Mouse (Mus musculus): Measurements from ENCODE around the gene Prmt1. TPM values are rescaled to one million over a fixed set of nuclear protein-coding genes. Genes with fewer than 3 reads are reported as not detected.

Gene Prmt1
- polyA plus RNA-seq, 1 experiment from 2014 or later = 355 TPM

- Histone ChIP-seq H3K4me3 (ENCODE audit: low read length) (no peak overlapping the region), H3K9me3 (replicated peaks; ENCODE audit: control insufficient read depth, low read length) (no peaks in the 10 kb centered on the region), H3K4me2 (ENCODE audit: low read depth, low read length) (no peak overlapping the region), H3K9ac (ENCODE audit: low read length) (no peak overlapping the region), H3K4me1 (ENCODE audit: control insufficient read depth, insufficient read depth, low read length) (no peaks in the 10 kb centered on the region), H3K36me3 (ENCODE audit: control insufficient read depth, insufficient read depth) (no peaks in the 10 kb centered on the region), H3K27me3 (ENCODE audit: control insufficient read depth, insufficient read depth, low read length) (no peaks in the 10 kb centered on the region), H3K27ac (ENCODE audit: low read length) (no peak overlapping the region)
- no peak for ATAC-seq (replicated peaks; ENCODE audit: extremely low read depth, insufficient read depth, low FRiP score)
- WGBS = 87% methylated on average over 13 of the region's 13 CpGs
Observed at GRCm38 (mm10) chr7:44960512-44960910, 25.9 kb downstream of the Prmt1 start.

- Histone ChIP-seq H3K36me3 (ENCODE audit: control insufficient read depth, insufficient read depth) (no peaks in the 10 kb centered on the region), H3K27ac (ENCODE audit: low read length) (no peak overlapping the region), H3K9ac (ENCODE audit: low read length) (no peak overlapping the region), H3K4me3 (ENCODE audit: low read length) (no peak overlapping the region), H3K4me2 (ENCODE audit: low read depth, low read length) (no peak overlapping the region), H3K27me3 (ENCODE audit: control insufficient read depth, insufficient read depth, low read length) (no peaks in the 10 kb centered on the region), H3K4me1 (ENCODE audit: control insufficient read depth, insufficient read depth, low read length) (no peaks in the 10 kb centered on the region), H3K9me3 (replicated peaks; ENCODE audit: control insufficient read depth, low read length) (no peaks in the 10 kb centered on the region)
- 80% methylated on average over 10 of the region's 10 CpGs for WGBS
- ATAC-seq (replicated peaks; ENCODE audit: extremely low read depth, insufficient read depth, low FRiP score) = no peak
Observed at GRCm38 (mm10) chr7:44959874-44960511, 26.4 kb downstream of the Prmt1 start.

GRCm38 (mm10) chr7:44959281-44959680 lies 27.1 kb downstream of the Prmt1 start:
- Histone ChIP-seq H3K36me3 (ENCODE audit: control insufficient read depth, insufficient read depth) (no peaks in the 10 kb centered on the region), H3K9me3 (replicated peaks; ENCODE audit: control insufficient read depth, low read length) (no peaks in the 10 kb centered on the region), H3K4me3 (ENCODE audit: low read length) (no peak overlapping the region), H3K4me1 (ENCODE audit: control insufficient read depth, insufficient read depth, low read length) (no peaks in the 10 kb centered on the region), H3K9ac (ENCODE audit: low read length) (no peak overlapping the region), H3K27me3 (ENCODE audit: control insufficient read depth, insufficient read depth, low read length) (no peaks in the 10 kb centered on the region), H3K27ac (ENCODE audit: low read length) (no peak overlapping the region), H3K4me2 (ENCODE audit: low read depth, low read length) (no peak overlapping the region)
- no peak for ATAC-seq (replicated peaks; ENCODE audit: extremely low read depth, insufficient read depth, low FRiP score)
- WGBS = 64% methylated on average over 8 of the region's 8 CpGs

GRCm38 (mm10) chr7:44958208-44958607 lies 28.2 kb downstream of the Prmt1 start:
- H3K27me3 ChIP-seq (ENCODE audit: control insufficient read depth, insufficient read depth, low read length) = no peaks in the 10 kb centered on the region
- ATAC-seq (replicated peaks; ENCODE audit: extremely low read depth, insufficient read depth, low FRiP score) = no peak
- no peak overlapping the region for H3K27ac ChIP-seq (ENCODE audit: low read length)
- no peaks in the 10 kb centered on the region for H3K9me3 ChIP-seq (replicated peaks; ENCODE audit: control insufficient read depth, low read length)
- WGBS = 53% methylated on average over 7 of the region's 7 CpGs
- no peak overlapping the region for H3K9ac ChIP-seq (ENCODE audit: low read length)
- H3K4me2 ChIP-seq (ENCODE audit: low read depth, low read length) = no peak overlapping the region
- H3K4me3 ChIP-seq (ENCODE audit: low read length) = no peak overlapping the region
- H3K36me3 ChIP-seq (ENCODE audit: control insufficient read depth, insufficient read depth) = no peaks in the 10 kb centered on the region
- no peaks in the 10 kb centered on the region for H3K4me1 ChIP-seq (ENCODE audit: control insufficient read depth, insufficient read depth, low read length)

- no peak for ATAC-seq (replicated peaks; ENCODE audit: extremely low read depth, insufficient read depth, low FRiP score)
- no peaks in the 10 kb centered on the region for H3K9me3 ChIP-seq (replicated peaks; ENCODE audit: control insufficient read depth, low read length)
- peaks cover 3% of the 10 kb centered on the region for H3K4me1 ChIP-seq (ENCODE audit: control insufficient read depth, insufficient read depth, low read length)
- H3K4me3 ChIP-seq (ENCODE audit: low read length) = no peak overlapping the region
- no peak overlapping the region for H3K27ac ChIP-seq (ENCODE audit: low read length)
- H3K36me3 ChIP-seq (ENCODE audit: control insufficient read depth, insufficient read depth) = no peaks in the 10 kb centered on the region
- no peak overlapping the region for H3K9ac ChIP-seq (ENCODE audit: low read length)
- WGBS = 72% methylated on average over 20 of the region's 20 CpGs
- H3K4me2 ChIP-seq (ENCODE audit: low read depth, low read length) = no peak overlapping the region
- no peaks in the 10 kb centered on the region for H3K27me3 ChIP-seq (ENCODE audit: control insufficient read depth, insufficient read depth, low read length)
Observed at GRCm38 (mm10) chr7:44957183-44957835, 29.1 kb downstream of the Prmt1 start.

GRCm38 (mm10) chr7:44956266-44956665 lies 30.1 kb downstream of the Prmt1 start:
- no peak for ATAC-seq (replicated peaks; ENCODE audit: extremely low read depth, insufficient read depth, low FRiP score)
- H3K4me3 ChIP-seq (ENCODE audit: low read length) = no peak overlapping the region
- WGBS = 66% methylated on average over 6 of the region's 6 CpGs

GRCm38 (mm10) chr7:44955628-44956027 lies 30.7 kb downstream of the Prmt1 start:
- Histone ChIP-seq H3K27ac (ENCODE audit: low read length) (no peak overlapping the region), H3K4me1 (ENCODE audit: control insufficient read depth, insufficient read depth, low read length) (peaks cover 9% of the 10 kb centered on the region), H3K9ac (ENCODE audit: low read length) (no peak overlapping the region), H3K4me3 (ENCODE audit: low read length) (no peak overlapping the region), H3K4me2 (ENCODE audit: low read depth, low read length) (no peak overlapping the region), H3K27me3 (ENCODE audit: control insufficient read depth, insufficient read depth, low read length) (peaks cover 5% of the 10 kb centered on the region), H3K9me3 (replicated peaks; ENCODE audit: control insufficient read depth, low read length) (no peaks in the 10 kb centered on the region), H3K36me3 (ENCODE audit: control insufficient read depth, insufficient read depth) (no peaks in the 10 kb centered on the region)
- WGBS = 50% methylated on average over 5 of the region's 5 CpGs
- no peak for ATAC-seq (replicated peaks; ENCODE audit: extremely low read depth, insufficient read depth, low FRiP score)

More at GRCm38 (mm10) chr7:44956266-44956665, 30.1 kb downstream of the Prmt1 start:
- no peak overlapping the region for H3K4me2 ChIP-seq (ENCODE audit: low read depth, low read length)
- no peak overlapping the region for H3K9ac ChIP-seq (ENCODE audit: low read length)
- no peaks in the 10 kb centered on the region for H3K36me3 ChIP-seq (ENCODE audit: control insufficient read depth, insufficient read depth)
- H3K27me3 ChIP-seq (ENCODE audit: control insufficient read depth, insufficient read depth, low read length) = peaks cover 4% of the 10 kb centered on the region
- H3K9me3 ChIP-seq (replicated peaks; ENCODE audit: control insufficient read depth, low read length) = no peaks in the 10 kb centered on the region
- H3K27ac ChIP-seq (ENCODE audit: low read length) = no peak overlapping the region
- H3K4me1 ChIP-seq (ENCODE audit: control insufficient read depth, insufficient read depth, low read length) = peaks cover 9% of the 10 kb centered on the region

- Histone ChIP-seq H3K4me3 (ENCODE audit: low read length) (no peak overlapping the region), H3K9ac (ENCODE audit: low read length) (no peak overlapping the region), H3K4me1 (ENCODE audit: control insufficient read depth, insufficient read depth, low read length) (peaks cover 9% of the 10 kb centered on the region), H3K9me3 (replicated peaks; ENCODE audit: control insufficient read depth, low read length) (no peaks in the 10 kb centered on the region), H3K36me3 (ENCODE audit: control insufficient read depth, insufficient read depth) (no peaks in the 10 kb centered on the region), H3K27me3 (ENCODE audit: control insufficient read depth, insufficient read depth, low read length) (peaks cover 13% of the 10 kb centered on the region), H3K4me2 (ENCODE audit: low read depth, low read length) (no peak overlapping the region), H3K27ac (ENCODE audit: low read length) (no peak overlapping the region)
- ATAC-seq (replicated peaks; ENCODE audit: extremely low read depth, insufficient read depth, low FRiP score) = no peak
- WGBS = 78% methylated on average over 12 of the region's 12 CpGs
Observed at GRCm38 (mm10) chr7:44954091-44954885, 32.1 kb downstream of the Prmt1 start.

GRCm38 (mm10) chr7:44953561-44953960 lies 32.8 kb downstream of the Prmt1 start:
- H3K9me3 ChIP-seq (replicated peaks; ENCODE audit: control insufficient read depth, low read length) = no peaks in the 10 kb centered on the region
- no peak for ATAC-seq (replicated peaks; ENCODE audit: extremely low read depth, insufficient read depth, low FRiP score)
- peaks cover 13% of the 10 kb centered on the region for H3K27me3 ChIP-seq (ENCODE audit: control insufficient read depth, insufficient read depth, low read length)
- no peak overlapping the region for H3K9ac ChIP-seq (ENCODE audit: low read length)
- peaks cover 9% of the 10 kb centered on the region for H3K4me1 ChIP-seq (ENCODE audit: control insufficient read depth, insufficient read depth, low read length)
- H3K4me3 ChIP-seq (ENCODE audit: low read length) = no peak overlapping the region
- no peak overlapping the region for H3K4me2 ChIP-seq (ENCODE audit: low read depth, low read length)
- H3K36me3 ChIP-seq (ENCODE audit: control insufficient read depth, insufficient read depth) = no peaks in the 10 kb centered on the region
- 63% methylated on average over 14 of the region's 14 CpGs for WGBS
- no peak overlapping the region for H3K27ac ChIP-seq (ENCODE audit: low read length)
